Mouse (Mus musculus): ENCODE data around the gene Myadml2.
A peak's percentile ranks its signal among the peaks of the same experiment; 100 is the strongest.

Gene Myadml2

DNA sequence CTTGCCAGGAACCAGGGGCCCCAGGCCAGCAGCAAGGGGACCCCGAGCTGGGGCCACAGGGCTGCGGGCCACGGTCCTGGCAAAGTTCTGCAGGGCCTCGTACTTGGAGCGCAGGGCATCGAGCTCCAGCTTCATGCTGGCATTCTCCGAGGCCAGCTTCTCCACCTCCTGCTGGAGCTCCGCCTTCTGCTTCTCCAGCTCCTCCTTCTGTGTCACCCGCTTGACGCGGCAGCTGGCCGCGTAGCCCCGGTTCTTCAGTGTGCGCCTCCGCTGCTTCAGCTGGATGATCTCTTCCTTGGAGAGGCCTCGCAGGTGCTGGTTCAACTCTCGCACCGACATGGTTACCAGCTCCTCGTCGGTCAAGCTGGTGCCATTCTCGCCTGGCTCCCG lies 18.6 kb downstream of the Myadml2 start:
- DNase-seq = peak; percentile 49

DNA sequence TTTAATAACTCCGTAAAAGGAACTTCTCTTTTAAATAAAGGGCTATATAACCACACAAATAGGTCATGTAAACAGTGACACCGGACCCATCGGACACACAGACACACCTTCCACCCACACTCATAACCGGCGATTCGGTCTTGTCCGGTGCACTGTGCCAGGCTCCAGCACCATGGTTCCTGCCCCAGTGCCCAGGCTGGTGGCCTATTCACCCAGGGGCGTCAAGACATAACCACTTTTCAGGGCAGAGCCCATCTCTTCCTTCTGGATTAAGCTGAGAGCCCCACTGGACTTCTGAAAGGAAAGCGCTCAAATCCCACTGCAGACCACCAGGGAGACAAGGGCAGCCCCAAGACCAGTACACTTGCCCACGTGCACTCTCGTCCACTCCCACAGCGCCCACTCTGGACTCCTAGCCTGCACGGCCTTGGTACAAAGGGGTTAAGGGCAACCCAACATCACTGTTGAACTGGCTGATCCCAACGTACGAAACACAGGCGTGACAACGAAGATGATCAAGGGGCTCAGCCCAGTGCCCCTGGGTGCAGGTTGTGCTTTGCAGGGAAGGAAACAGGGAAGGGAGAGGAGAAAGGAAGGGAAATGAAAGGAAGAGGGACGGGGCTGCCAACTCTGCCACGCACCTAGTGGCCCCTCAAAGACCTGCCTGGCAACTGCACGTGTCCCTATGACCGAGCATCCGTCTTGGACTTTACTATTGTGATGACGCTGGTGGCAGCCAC lies 19.2 kb downstream of the Myadml2 start:
- no peak for DNase-seq

GRCm38 (mm10) chr11:120627468-120628300 lies 20.3 kb downstream of the Myadml2 start:
- DNase-seq = no peak

GRCm38 (mm10) chr11:120626785-120627467 lies 21.0 kb downstream of the Myadml2 start:
- no peak for DNase-seq

DNA sequence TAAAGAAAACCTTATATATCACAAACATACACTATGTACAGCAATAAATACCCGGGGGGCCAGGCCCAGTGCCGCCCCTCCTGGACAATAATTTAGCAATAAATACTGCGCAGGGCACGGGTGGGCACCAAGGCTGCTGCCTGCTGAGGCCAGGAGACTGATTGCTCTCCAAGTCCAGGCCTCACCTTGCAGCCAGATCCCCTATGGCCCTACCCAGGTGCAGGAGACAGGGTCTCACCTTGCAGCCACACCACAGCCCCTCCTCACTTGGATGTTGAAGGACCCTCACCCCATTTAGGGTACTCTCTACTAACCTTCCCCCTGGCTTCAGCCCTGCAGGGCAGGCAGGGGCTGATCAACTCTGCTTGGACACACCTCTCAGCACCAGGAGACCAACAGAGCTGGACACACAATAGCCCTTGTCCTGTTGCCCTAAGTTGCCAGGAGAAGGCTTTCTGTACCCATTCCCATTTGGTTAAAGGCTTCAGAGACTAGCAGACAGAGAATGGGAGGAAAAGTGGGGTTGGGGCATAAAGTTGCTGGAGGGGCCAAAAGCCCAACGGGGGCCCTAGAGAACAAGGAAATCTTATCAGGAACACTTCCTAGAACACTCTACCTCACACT lies 22.7 kb downstream of the Myadml2 start, which contains the start of gene Sirt7:
Gene Sirt7 (minus strand): TSS at position 89 of the 624 bp plus-strand sequence.
- no peak for DNase-seq

GRCm38 (mm10) chr11:120624680-120625111 lies 23.3 kb downstream of the Myadml2 start:
- DNase-seq = peak; percentile 91

GRCm38 (mm10) chr11:120623961-120624679 lies 23.8 kb downstream of the Myadml2 start:
- peak; percentile 61 for DNase-seq

- DNase-seq = no peak
Observed at GRCm38 (mm10) chr11:120622805-120623204, 25.2 kb downstream of the Myadml2 start.

DNA sequence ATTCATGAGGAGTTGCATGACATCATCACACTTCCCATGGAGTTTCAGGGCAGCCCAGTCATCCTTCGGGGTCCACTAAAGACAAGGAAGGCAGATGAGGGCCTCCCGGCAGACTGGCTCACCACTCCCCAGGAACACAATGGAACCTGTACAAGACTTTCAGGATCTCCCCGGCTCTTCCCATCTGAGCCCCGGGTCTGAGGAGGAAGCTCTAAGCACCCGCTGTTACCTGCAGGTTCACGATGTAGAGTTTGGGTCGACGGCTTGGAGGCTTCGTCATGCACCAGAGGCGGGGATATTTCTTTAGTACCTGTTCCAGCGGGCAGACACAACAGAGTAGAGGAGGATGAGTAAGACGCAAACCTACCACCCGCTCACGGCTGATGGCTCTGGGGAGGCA lies 27.8 kb downstream of the Myadml2 start:
- no peak for DNase-seq

- no peak for DNase-seq
Observed at GRCm38 (mm10) chr11:120618619-120619535, 29.1 kb downstream of the Myadml2 start.

DNA sequence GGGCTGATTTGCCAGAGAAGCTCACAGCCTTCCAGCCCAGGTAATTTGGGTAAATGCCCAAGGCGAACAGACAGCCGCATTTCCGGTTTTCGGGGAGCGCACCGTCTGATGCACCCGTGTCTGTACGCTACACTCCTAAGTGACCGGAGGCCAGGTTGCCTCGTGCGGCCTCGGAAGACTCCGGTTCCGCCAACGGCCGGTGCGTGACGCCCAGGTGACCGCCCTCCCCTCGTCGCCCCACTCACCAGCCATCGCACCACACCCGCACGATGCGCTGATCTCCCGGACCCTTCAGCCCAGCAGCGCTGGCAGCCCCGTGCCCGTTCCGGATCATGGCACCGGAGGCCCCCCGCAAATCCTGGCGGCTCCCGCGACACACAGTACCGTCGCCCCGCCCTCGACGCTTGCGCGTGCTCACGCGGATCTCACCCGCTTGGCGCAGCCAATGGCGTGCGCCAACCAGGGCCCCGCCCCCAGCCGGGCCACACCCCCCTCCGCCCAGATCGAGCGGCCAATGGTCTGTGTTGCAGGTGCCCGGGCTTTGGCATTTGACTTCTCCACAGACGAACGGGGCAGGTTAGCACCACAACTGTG lies 30.3 kb downstream of the Myadml2 start, which contains the start of gene Pcyt2:
Gene Pcyt2 (minus strand): TSS at position 418 of the 594 bp plus-strand sequence.
- peak; percentile 94 for DNase-seq

DNA sequence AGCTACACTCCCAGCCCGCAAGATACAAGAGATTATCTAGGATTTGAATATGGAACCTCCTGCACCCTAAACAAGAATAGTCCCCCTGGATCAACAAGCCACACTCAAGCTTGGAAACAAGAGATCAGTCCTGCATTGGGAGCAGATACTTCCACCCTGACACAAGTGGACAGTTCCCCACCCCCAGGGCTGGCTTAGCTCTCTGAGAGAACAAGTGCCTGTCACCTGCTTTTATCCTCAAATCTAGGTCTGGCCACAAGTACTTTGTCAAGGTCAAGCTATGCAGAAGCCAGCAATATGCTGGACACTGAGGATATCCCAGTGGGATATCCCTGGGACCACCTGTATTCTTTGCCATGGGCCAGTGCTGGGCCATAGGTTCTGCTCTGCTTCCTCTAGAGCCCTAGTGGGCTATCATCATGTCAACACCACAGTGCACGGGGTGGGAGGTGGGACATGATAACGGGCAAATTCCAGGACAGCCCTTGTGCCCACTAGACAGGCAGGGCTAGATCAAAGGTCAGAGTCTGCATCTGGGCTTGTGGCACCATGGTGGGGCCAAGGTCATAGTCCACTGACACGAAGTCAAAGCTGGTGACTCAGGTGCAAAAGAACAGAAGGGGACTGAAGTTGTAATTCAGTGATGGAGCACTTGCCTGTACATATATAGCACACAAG lies 31.2 kb downstream of the Myadml2 start:
- DNase-seq = no peak

GRCm38 (mm10) chr11:120615606-120616203 lies 32.3 kb downstream of the Myadml2 start:
- no peak for DNase-seq

GRCm38 (mm10) chr11:120615167-120615566 lies 32.8 kb downstream of the Myadml2 start:
- no peak for DNase-seq

GRCm38 (mm10) chr11:120613976-120614375 lies 34.0 kb downstream of the Myadml2 start:
- no peak for DNase-seq

- no peak for DNase-seq
Observed at GRCm38 (mm10) chr11:120613481-120613972, 34.4 kb downstream of the Myadml2 start.

DNA sequence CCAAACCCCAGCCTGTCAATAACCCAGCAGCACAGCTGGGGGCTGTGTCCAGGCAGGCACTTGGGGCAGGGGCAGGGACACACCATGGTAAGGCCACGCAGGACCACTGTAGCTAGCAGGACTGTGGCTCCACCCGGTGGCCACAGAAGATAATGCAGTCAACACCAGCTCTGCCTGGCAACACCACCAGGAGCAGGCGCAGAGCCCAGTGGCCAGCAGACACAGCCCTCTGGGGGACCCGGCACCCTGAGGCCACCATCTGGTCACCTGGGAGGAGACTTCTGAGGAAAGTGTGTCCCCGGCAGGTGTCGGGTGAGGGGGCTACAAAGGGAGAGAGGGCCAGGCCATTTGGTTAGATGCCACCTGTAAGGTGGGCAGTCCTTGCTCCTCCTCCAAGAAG lies 35.2 kb downstream of the Myadml2 start:
- DNase-seq = no peak

- DNase-seq = no peak
Observed at GRCm38 (mm10) chr11:120610477-120611046, 37.4 kb downstream of the Myadml2 start.

DNA sequence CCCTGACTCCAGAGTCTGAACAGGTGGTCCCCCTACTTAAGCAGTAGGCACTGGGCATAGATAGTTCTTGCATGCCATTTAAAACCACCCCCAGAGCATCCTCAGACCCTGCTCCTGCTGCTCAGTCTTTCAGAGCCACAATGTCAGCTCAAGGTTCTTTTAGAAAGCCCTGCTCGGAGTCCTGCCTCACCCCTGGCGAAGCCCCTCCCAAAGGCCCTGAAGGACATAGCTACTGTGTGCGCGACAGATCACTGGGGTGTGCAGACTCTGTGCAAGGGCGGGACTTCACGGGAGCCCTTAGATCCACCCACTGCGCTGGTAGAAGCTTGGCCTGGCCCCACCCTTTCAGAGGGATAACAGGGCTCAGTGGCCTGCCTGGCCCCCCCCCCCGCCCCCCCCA lies 38.7 kb downstream of the Myadml2 start:
- DNase-seq = no peak

All from right cerebral cortex, adult 18-20 months (tissue).